Mouse (Mus musculus): Measurements from ENCODE around the gene Raver1.
"Not testable (repeated sequence)": the region's sequence is repeated elsewhere in the genome, so short reads cannot be mapped to it uniquely, and the experiment has no call there.

Gene Raver1

GRCm38 (mm10) chr9:21105760-21106564, 14.2 kb upstream of the Raver1 start:
- peak; percentile 21 for DNase-seq (ENCODE audit: low read depth)

GRCm38 (mm10) chr9:21104814-21105213, 13.0 kb upstream of the Raver1 start:
- DNase-seq (ENCODE audit: low read depth), result no peak

GRCm38 (mm10) chr9:21102076-21102475, 10.3 kb upstream of the Raver1 start:
- DNase-seq (ENCODE audit: low read depth), result no peak

GRCm38 (mm10) chr9:21100447-21101161, 8.8 kb upstream of the Raver1 start:
- DNase-seq (ENCODE audit: low read depth), result peak; percentile 42

- no peak for DNase-seq (ENCODE audit: low read depth)
Observed at GRCm38 (mm10) chr9:21097793-21098192, 6.0 kb upstream of the Raver1 start.

GRCm38 (mm10) chr9:21095958-21096357, 4.2 kb upstream of the Raver1 start:
- no peak for DNase-seq (ENCODE audit: low read depth)

- DNase-seq (ENCODE audit: low read depth), result no peak
Observed at GRCm38 (mm10) chr9:21093423-21093822, 1.6 kb upstream of the Raver1 start.

GRCm38 (mm10) chr9:21090972-21091706, 669 bp downstream of the Raver1 start:
- DNase-seq (ENCODE audit: low read depth), result no peak

- DNase-seq (ENCODE audit: low read depth), result no peak
Observed at GRCm38 (mm10) chr9:21090537-21090936, 1.3 kb downstream of the Raver1 start.

GRCm38 (mm10) chr9:21083324-21083723, 8.5 kb downstream of the Raver1 start:
- DNase-seq (ENCODE audit: low read depth), result no peak

GRCm38 (mm10) chr9:21081127-21081526, 10.7 kb downstream of the Raver1 start:
- no peak for DNase-seq (ENCODE audit: low read depth)

GRCm38 (mm10) chr9:21075625-21076024, 16.2 kb downstream of the Raver1 start:
- DNase-seq (ENCODE audit: low read depth), result no peak

GRCm38 (mm10) chr9:21074173-21074572, 17.6 kb downstream of the Raver1 start:
- DNase-seq (ENCODE audit: low read depth), result no peak

GRCm38 (mm10) chr9:21073044-21073840, 18.6 kb downstream of the Raver1 start, which contains the start of the genes Gm49373 and Fdx1l:
Gm49373 (minus strand) TSS chr9:21073096.
Fdx1l (minus strand) TSS chr9:21073614.
- peak; percentile 94 for DNase-seq (ENCODE audit: low read depth)

- DNase-seq (ENCODE audit: low read depth), result peak; percentile 44
Observed at GRCm38 (mm10) chr9:21072641-21073040, 19.2 kb downstream of the Raver1 start.

- no peak for DNase-seq (ENCODE audit: low read depth)
Observed at GRCm38 (mm10) chr9:21067006-21067684, 24.7 kb downstream of the Raver1 start, which contains the start of gene Zglp1. Zglp1 (minus strand) TSS chr9:21067093.

GRCm38 (mm10) chr9:21062928-21063327, 28.9 kb downstream of the Raver1 start:
- no peak for DNase-seq (ENCODE audit: low read depth)

- DNase-seq (ENCODE audit: low read depth), result no peak
Observed at GRCm38 (mm10) chr9:21051578-21051977, 40.2 kb downstream of the Raver1 start.

- no peak for DNase-seq (ENCODE audit: low read depth)
Observed at GRCm38 (mm10) chr9:21045235-21045634, 46.6 kb downstream of the Raver1 start.

GRCm38 (mm10) chr9:21044785-21045184, 47.0 kb downstream of the Raver1 start:
- not testable (repeated sequence) for DNase-seq (ENCODE audit: low read depth)

- DNase-seq (ENCODE audit: low read depth), result no peak
Observed at GRCm38 (mm10) chr9:21043563-21043962, 48.2 kb downstream of the Raver1 start.

Data from 416B (cell line).